Mouse (Mus musculus) liver, embryonic 13.5 days (tissue): ENCODE results near the gene Fzd1. TPM values are rescaled to one million over a fixed set of nuclear protein-coding genes. Genes with fewer than 3 reads are reported as not detected.

Experiments used
- ATAC-seq: fragments of 200-750 bp; cut with Nextera tagmentation; 2 replicates; pipeline ENCODE4 v1.8.0; 2017; ENCODE audit warnings: low read depth, mild to moderate bottlenecking, moderate number of reproducible peaks, moderate library complexity
- DNase-seq: peaks from one replicate; pipeline ENCODE4 v3.0.0; 2022
- H3K27ac ChIP-seq: fragments of 300-500 bp; sonication (generic); 2 replicates; pipeline ENCODE4 v1.5.1; 2015; ENCODE audit warnings: moderate library complexity, mild to moderate bottlenecking, inconsistent platforms
- H3K27me3 ChIP-seq: fragments of 300-500 bp; sonication (generic); 2 replicates; pipeline ENCODE4 v1.6.1; 2015; ENCODE audit warnings: mild to moderate bottlenecking, inconsistent platforms
- H3K36me3 ChIP-seq: fragments of 300-500 bp; sonication (generic); 2 replicates; pipeline ENCODE4 v1.6.1; 2015; ENCODE audit warnings: mild to moderate bottlenecking, inconsistent platforms
- H3K4me1 ChIP-seq: fragments of 300-500 bp; sonication (generic); replicated peaks from 2 replicates; pipeline ENCODE4 v1.6.1; 2015; ENCODE audit warnings: inconsistent platforms
- H3K4me2 ChIP-seq: fragments of 300-500 bp; sonication (generic); 2 replicates; pipeline ENCODE4 v1.6.1; 2015; ENCODE audit warnings: inconsistent platforms, mild to moderate bottlenecking, moderate library complexity
- H3K4me3 ChIP-seq: fragments of 300-500 bp; sonication (generic); replicated peaks from 2 replicates; pipeline ENCODE4 v1.5.1; 2015; ENCODE audit warnings: mild to moderate bottlenecking, inconsistent platforms
- H3K9ac ChIP-seq: fragments of 300-500 bp; sonication (generic); 2 replicates; pipeline ENCODE4 v1.6.1; 2015; ENCODE audit warnings: mild to moderate bottlenecking, inconsistent platforms
- H3K9me3 ChIP-seq: fragments of 300-500 bp; sonication (generic); replicated peaks from 2 replicates; pipeline ENCODE4 v1.6.1; 2016; ENCODE audit warnings: inconsistent platforms
- WGBS: fragments of 180-500 bp; shearing (Covaris S2); methylation state at CpG from one replicate; pipeline ENCODE4 v1.1.7; 2015; ENCODE audit not compliant: insufficient replicate concordance; 5-methylcytosine and 5-hydroxymethylcytosine counted together
- polyA plus RNA-seq: library from polyadenylated mRNA; unstranded; fragments of >200 nt; fragmentation: Nextera tagmentation; extraction: Ambion mirVana; gene quantifications from 2 replicates; pipeline ENCODE4 v1.2.1, GENCODE M21; 2015

Gene Fzd1
- 3.7 and 4.3 TPM in 2 replicates for polyA plus RNA-seq

GRCm38 (mm10) chr5:4757902-4758301, at the start of gene Fzd1:
Gene Fzd1, minus strand, starts transcription at chr5:4758035.
- H3K4me1 ChIP-seq = peaks cover 3% of the 10 kb centered on the region; the same call in 1 of the 2 replicates
- WGBS = under 1% methylated on average over 28 of the region's 33 CpGs
- ATAC-seq (peak; percentile 82), DNase-seq (peak; percentile 23)
- peak within 1 kb of the TSS; percentile 75 for H3K27ac ChIP-seq
- H3K36me3 ChIP-seq = no peaks in the 10 kb centered on the region
- peak within 1 kb of the TSS; percentile 65 for H3K4me2 ChIP-seq
- H3K9me3 ChIP-seq = no peaks in the 10 kb centered on the region
- peaks cover 60% of the 10 kb centered on the region for H3K27me3 ChIP-seq
- H3K4me3 ChIP-seq = peak within 1 kb of the TSS; percentile 61
- peak within 1 kb of the TSS; percentile 57 for H3K9ac ChIP-seq

GRCm38 (mm10) chr5:4805228-4805627, 47.4 kb upstream of the Fzd1 start:
- ATAC-seq = no peak
- WGBS = 75% methylated on average over 4 of the region's 4 CpGs
- H3K9ac ChIP-seq = no peak overlapping the region
- no peaks in the 10 kb centered on the region for H3K36me3 ChIP-seq
- no peak overlapping the region for H3K27ac ChIP-seq
- H3K27me3 ChIP-seq = no peaks in the 10 kb centered on the region
- H3K4me2 ChIP-seq = no peak overlapping the region
- no peak overlapping the region for H3K4me3 ChIP-seq
- no peaks in the 10 kb centered on the region for H3K9me3 ChIP-seq
- H3K4me1 ChIP-seq = no peaks in the 10 kb centered on the region
- no peak for DNase-seq

GRCm38 (mm10) chr5:4803708-4804107, 45.9 kb upstream of the Fzd1 start:
- Histone ChIP-seq H3K4me1 (no peaks in the 10 kb centered on the region), H3K4me2 (no peak overlapping the region), H3K36me3 (no peaks in the 10 kb centered on the region), H3K27ac (no peak overlapping the region), H3K9me3 (no peaks in the 10 kb centered on the region), H3K27me3 (no peaks in the 10 kb centered on the region), H3K4me3 (no peak overlapping the region), H3K9ac (no peak overlapping the region)
- 31% methylated on average over 5 of the region's 5 CpGs for WGBS
- no peak for ATAC-seq
- DNase-seq = no peak

- Histone ChIP-seq H3K36me3 (no peaks in the 10 kb centered on the region), H3K9me3 (no peaks in the 10 kb centered on the region), H3K9ac (no peak overlapping the region), H3K27me3 (no peaks in the 10 kb centered on the region), H3K4me1 (no peaks in the 10 kb centered on the region), H3K27ac (no peak overlapping the region), H3K4me2 (no peak overlapping the region), H3K4me3 (no peak overlapping the region)
- DNase-seq (no peak), ATAC-seq (no peak)
These were observed 44.1 kb upstream of the Fzd1 start for GRCm38 (mm10) chr5:4801971-4802370.

- H3K36me3 ChIP-seq = no peaks in the 10 kb centered on the region
- no peak overlapping the region for H3K4me2 ChIP-seq
- 70% methylated on average over 8 of the region's 8 CpGs for WGBS
- ATAC-seq (no peak), DNase-seq (no peak)
- no peaks in the 10 kb centered on the region for H3K27me3 ChIP-seq
- H3K9me3 ChIP-seq = no peaks in the 10 kb centered on the region
- no peak overlapping the region for H3K27ac ChIP-seq
- H3K4me1 ChIP-seq = no peaks in the 10 kb centered on the region
- H3K9ac ChIP-seq = no peak overlapping the region
- no peak overlapping the region for H3K4me3 ChIP-seq
These were observed 43.4 kb upstream of the Fzd1 start for GRCm38 (mm10) chr5:4801096-4801850.

GRCm38 (mm10) chr5:4791219-4791618, 33.4 kb upstream of the Fzd1 start:
- ATAC-seq (no peak), DNase-seq (no peak)
- no peak overlapping the region for H3K4me2 ChIP-seq
- no peaks in the 10 kb centered on the region for H3K9me3 ChIP-seq
- H3K36me3 ChIP-seq = no peaks in the 10 kb centered on the region
- H3K27me3 ChIP-seq = no peaks in the 10 kb centered on the region
- no peaks in the 10 kb centered on the region for H3K4me1 ChIP-seq
- 56% methylated on average over 3 of the region's 3 CpGs for WGBS
- no peak overlapping the region for H3K4me3 ChIP-seq
- no peak overlapping the region for H3K27ac ChIP-seq
- H3K9ac ChIP-seq = no peak overlapping the region

GRCm38 (mm10) chr5:4790265-4790664, 32.4 kb upstream of the Fzd1 start:
- Histone ChIP-seq H3K9me3 (no peaks in the 10 kb centered on the region), H3K4me3 (no peak overlapping the region), H3K4me1 (no peaks in the 10 kb centered on the region), H3K27ac (no peak overlapping the region), H3K9ac (no peak overlapping the region), H3K27me3 (no peaks in the 10 kb centered on the region), H3K4me2 (no peak overlapping the region), H3K36me3 (no peaks in the 10 kb centered on the region)
- 83% methylated on average over 4 of the region's 4 CpGs for WGBS
- ATAC-seq (no peak), DNase-seq (no peak)

- no peaks in the 10 kb centered on the region for H3K27me3 ChIP-seq
- ATAC-seq = no peak
- 60% methylated on average over 3 of the region's 3 CpGs for WGBS
These were observed 30.6 kb upstream of the Fzd1 start for GRCm38 (mm10) chr5:4788484-4788883.

GRCm38 (mm10) chr5:4786816-4787215, 29.0 kb upstream of the Fzd1 start:
- no peaks in the 10 kb centered on the region for H3K27me3 ChIP-seq
- no peak overlapping the region for H3K4me2 ChIP-seq
- H3K9me3 ChIP-seq = no peaks in the 10 kb centered on the region
- H3K36me3 ChIP-seq = no peaks in the 10 kb centered on the region
- ATAC-seq (no peak), DNase-seq (no peak)
- H3K4me1 ChIP-seq = no peaks in the 10 kb centered on the region
- H3K4me3 ChIP-seq = no peak overlapping the region
- H3K9ac ChIP-seq = no peak overlapping the region
- H3K27ac ChIP-seq = no peak overlapping the region
- WGBS = 49% methylated on average over 3 of the region's 3 CpGs

More at GRCm38 (mm10) chr5:4788484-4788883, 30.6 kb upstream of the Fzd1 start:
- DNase-seq = no peak
- Histone ChIP-seq H3K27ac (no peak overlapping the region), H3K4me1 (no peaks in the 10 kb centered on the region), H3K9me3 (no peaks in the 10 kb centered on the region), H3K9ac (no peak overlapping the region), H3K4me2 (no peak overlapping the region), H3K4me3 (no peak overlapping the region), H3K36me3 (no peaks in the 10 kb centered on the region)

GRCm38 (mm10) chr5:4778274-4778673, 20.4 kb upstream of the Fzd1 start:
- WGBS = 70% methylated on average over 3 of the region's 3 CpGs

GRCm38 (mm10) chr5:4776495-4776894, 18.7 kb upstream of the Fzd1 start:
- Histone ChIP-seq H3K4me2 (no peak overlapping the region), H3K27me3 (no peaks in the 10 kb centered on the region), H3K4me3 (no peak overlapping the region), H3K36me3 (no peaks in the 10 kb centered on the region), H3K9me3 (no peaks in the 10 kb centered on the region), H3K27ac (no peak overlapping the region), H3K4me1 (no peaks in the 10 kb centered on the region), H3K9ac (no peak overlapping the region)
- WGBS = 35% methylated on average over 2 of the region's 2 CpGs
- ATAC-seq (no peak), DNase-seq (no peak)

More at GRCm38 (mm10) chr5:4778274-4778673, 20.4 kb upstream of the Fzd1 start:
- H3K9me3 ChIP-seq = no peaks in the 10 kb centered on the region
- H3K27me3 ChIP-seq = no peaks in the 10 kb centered on the region
- DNase-seq (no peak), ATAC-seq (no peak)
- no peak overlapping the region for H3K4me2 ChIP-seq
- H3K9ac ChIP-seq = no peak overlapping the region
- no peak overlapping the region for H3K27ac ChIP-seq
- no peaks in the 10 kb centered on the region for H3K4me1 ChIP-seq
- no peak overlapping the region for H3K4me3 ChIP-seq
- no peaks in the 10 kb centered on the region for H3K36me3 ChIP-seq

- Histone ChIP-seq H3K36me3 (no peaks in the 10 kb centered on the region), H3K9me3 (no peaks in the 10 kb centered on the region), H3K27ac (no peak overlapping the region), H3K4me3 (no peak overlapping the region), H3K27me3 (no peaks in the 10 kb centered on the region), H3K4me2 (no peak overlapping the region), H3K4me1 (no peaks in the 10 kb centered on the region), H3K9ac (no peak overlapping the region)
- 55% methylated on average over 9 of the region's 9 CpGs for WGBS
- DNase-seq = no peak
- no peak for ATAC-seq
These were observed 15.4 kb upstream of the Fzd1 start for GRCm38 (mm10) chr5:4773090-4773772.
